Mouse (Mus musculus) hindbrain, embryonic 14.5 days (tissue): Measurements from ENCODE around the gene Sgpp2. TPM values are rescaled to one million over a fixed set of nuclear protein-coding genes. Genes with fewer than 3 reads are reported as not detected.
A peak's percentile ranks its signal among the peaks of the same experiment; 100 is the strongest.

ENCODE experiments used
- ATAC-seq: fragments of 200-750 bp; cut with Nextera tagmentation; 2 replicates; pipeline ENCODE4 v1.8.0; 2017; ENCODE audit warnings: moderate number of reproducible peaks, mild to moderate bottlenecking, moderate TSS enrichment, moderate library complexity; ENCODE audit not compliant: low FRiP score
- DNase-seq: peaks from one replicate; pipeline ENCODE4 v3.0.0-alpha.2; 2015; ENCODE audit warnings: low spot score
- H3K27ac ChIP-seq: fragments of 300-500 bp; sonication (generic); 2 replicates; pipeline ENCODE4 v1.5.1; 2014; ENCODE audit warnings: mild to moderate bottlenecking, moderate library complexity
- H3K27me3 ChIP-seq: fragments of 300-500 bp; sonication (generic); 2 replicates; pipeline ENCODE4 v1.6.1; 2014; ENCODE audit warnings: mild to moderate bottlenecking, low read length, mixed read lengths; ENCODE audit not compliant: control insufficient read depth, insufficient read depth
- H3K36me3 ChIP-seq: fragments of 300-500 bp; sonication (generic); replicated peaks from 2 replicates; pipeline ENCODE4 v1.6.1; 2014; ENCODE audit not compliant: control insufficient read depth, insufficient read depth
- H3K4me1 ChIP-seq: fragments of 300-500 bp; sonication (generic); replicated peaks from 2 replicates; pipeline ENCODE4 v1.6.1; 2014; ENCODE audit warnings: antibody characterized with exemption, low read length, mixed read lengths; ENCODE audit not compliant: control insufficient read depth, insufficient read depth
- H3K4me2 ChIP-seq: fragments of 300-500 bp; sonication (generic); replicated peaks from 2 replicates; pipeline ENCODE4 v1.6.1; 2014; ENCODE audit warnings: mild to moderate bottlenecking, moderate library complexity
- H3K4me3 ChIP-seq: fragments of 300-500 bp; sonication (generic); replicated peaks from 2 replicates; pipeline ENCODE4 v1.5.1; 2014; ENCODE audit warnings: mild to moderate bottlenecking, low read length
- H3K9ac ChIP-seq: fragments of 300-500 bp; sonication (generic); 2 replicates; pipeline ENCODE4 v1.6.1; 2014
- H3K9me3 ChIP-seq: fragments of 300-500 bp; sonication (generic); 2 replicates; pipeline ENCODE4 v1.6.1; 2016; ENCODE audit warnings: low read length; ENCODE audit not compliant: control insufficient read depth
- WGBS: fragments of 180-500 bp; shearing (Covaris S2); extraction: QIAGEN DNeasy Blood & Tissue Kit; methylation state at CpG from one replicate; pipeline ENCODE4 v1.1.7; 2014; 5-methylcytosine and 5-hydroxymethylcytosine counted together
- polyA plus RNA-seq: library from polyadenylated mRNA; unstranded; fragments of >200 nt; fragmentation: Nextera tagmentation; extraction: Ambion mirVana; gene quantifications from 2 replicates; pipeline ENCODE4 v1.2.1, GENCODE M21; 2014

Sgpp2 gene
- polyA plus RNA-seq, 1 experiment from 2014 or later: 1.9 TPM

- Histone ChIP-seq H3K9ac (no peak overlapping the region), H3K4me3 (no peak overlapping the region), H3K4me1 (no peaks in the 10 kb centered on the region), H3K4me2 (no peak overlapping the region), H3K27me3 (no peaks in the 10 kb centered on the region), H3K27ac (no peak overlapping the region), H3K36me3 (no peaks in the 10 kb centered on the region), H3K9me3 (no peaks in the 10 kb centered on the region)
- ATAC-seq (no peak), DNase-seq (no peak)
- WGBS: 91% methylated on average over 4 of the region's 4 CpGs
Observed at GRCm38 (mm10) chr1:78328646-78329045, 18.5 kb downstream of the Sgpp2 start.

- Histone ChIP-seq H3K36me3 (no peaks in the 10 kb centered on the region), H3K4me2 (no peak overlapping the region), H3K4me1 (no peaks in the 10 kb centered on the region), H3K9me3 (no peaks in the 10 kb centered on the region), H3K4me3 (no peak overlapping the region), H3K27ac (no peak overlapping the region), H3K27me3 (no peaks in the 10 kb centered on the region), H3K9ac (no peak overlapping the region)
- DNase-seq (no peak), ATAC-seq (no peak)
- WGBS: 94% methylated on average over 1 of the region's 1 CpGs
Observed at GRCm38 (mm10) chr1:78329861-78330260, 19.7 kb downstream of the Sgpp2 start.

GRCm38 (mm10) chr1:78330620-78331158, 20.5 kb downstream of the Sgpp2 start:
- Histone ChIP-seq H3K4me2 (no peak overlapping the region), H3K4me1 (no peaks in the 10 kb centered on the region), H3K27ac (no peak overlapping the region), H3K4me3 (no peak overlapping the region), H3K9ac (no peak overlapping the region), H3K27me3 (no peaks in the 10 kb centered on the region), H3K36me3 (no peaks in the 10 kb centered on the region), H3K9me3 (no peaks in the 10 kb centered on the region)
- ATAC-seq (no peak), DNase-seq (no peak)
- 90% methylated on average over 5 of the region's 5 CpGs for WGBS

GRCm38 (mm10) chr1:78337726-78338125, 27.6 kb downstream of the Sgpp2 start:
- H3K4me2 ChIP-seq: no peak overlapping the region
- no peak overlapping the region for H3K4me3 ChIP-seq
- H3K27me3 ChIP-seq: no peaks in the 10 kb centered on the region
- H3K27ac ChIP-seq: no peak overlapping the region
- no peak overlapping the region for H3K9ac ChIP-seq
- DNase-seq (no peak), ATAC-seq (no peak)
- H3K9me3 ChIP-seq: no peaks in the 10 kb centered on the region
- no peaks in the 10 kb centered on the region for H3K4me1 ChIP-seq
- WGBS: 80% methylated on average over 7 of the region's 7 CpGs
- H3K36me3 ChIP-seq: no peaks in the 10 kb centered on the region

GRCm38 (mm10) chr1:78338212-78338611, 28.1 kb downstream of the Sgpp2 start:
- 52% methylated on average over 9 of the region's 9 CpGs for WGBS
- Histone ChIP-seq H3K4me1 (no peaks in the 10 kb centered on the region), H3K4me3 (no peak overlapping the region), H3K27me3 (no peaks in the 10 kb centered on the region), H3K4me2 (no peak overlapping the region), H3K36me3 (no peaks in the 10 kb centered on the region), H3K27ac (no peak overlapping the region), H3K9me3 (no peaks in the 10 kb centered on the region), H3K9ac (no peak overlapping the region)
- DNase-seq (peak; percentile 29), ATAC-seq (peak; percentile 70)

- H3K36me3 ChIP-seq: no peaks in the 10 kb centered on the region
- H3K4me1 ChIP-seq: no peaks in the 10 kb centered on the region
- H3K9ac ChIP-seq: no peak overlapping the region
- no peak overlapping the region for H3K4me3 ChIP-seq
- no peak for ATAC-seq
- H3K9me3 ChIP-seq: no peaks in the 10 kb centered on the region
- DNase-seq: no peak
- no peak overlapping the region for H3K27ac ChIP-seq
- H3K27me3 ChIP-seq: no peaks in the 10 kb centered on the region
- no peak overlapping the region for H3K4me2 ChIP-seq
- 73% methylated on average over 5 of the region's 5 CpGs for WGBS
Observed at GRCm38 (mm10) chr1:78339941-78340340, 29.8 kb downstream of the Sgpp2 start.

- H3K4me2 ChIP-seq: no peak overlapping the region
- H3K27me3 ChIP-seq: no peaks in the 10 kb centered on the region
- H3K9ac ChIP-seq: no peak overlapping the region
- no peaks in the 10 kb centered on the region for H3K36me3 ChIP-seq
- DNase-seq (no peak), ATAC-seq (no peak)
- H3K9me3 ChIP-seq: no peaks in the 10 kb centered on the region
- H3K27ac ChIP-seq: no peak overlapping the region
- WGBS: 68% methylated on average over 5 of the region's 5 CpGs
- H3K4me1 ChIP-seq: no peaks in the 10 kb centered on the region
- H3K4me3 ChIP-seq: no peak overlapping the region
Observed at GRCm38 (mm10) chr1:78340584-78340983, 30.4 kb downstream of the Sgpp2 start.

GRCm38 (mm10) chr1:78347317-78347806, 37.2 kb downstream of the Sgpp2 start:
- H3K4me1 ChIP-seq: no peaks in the 10 kb centered on the region
- H3K27me3 ChIP-seq: no peaks in the 10 kb centered on the region
- no peak overlapping the region for H3K9ac ChIP-seq
- no peak overlapping the region for H3K4me2 ChIP-seq
- no peak overlapping the region for H3K27ac ChIP-seq
- no peaks in the 10 kb centered on the region for H3K36me3 ChIP-seq
- ATAC-seq: no peak
- WGBS: 94% methylated on average over 12 of the region's 12 CpGs
- H3K9me3 ChIP-seq: no peaks in the 10 kb centered on the region
- no peak overlapping the region for H3K4me3 ChIP-seq
- no peak for DNase-seq

GRCm38 (mm10) chr1:78349219-78349618, 39.1 kb downstream of the Sgpp2 start:
- 79% methylated on average over 1 of the region's 1 CpGs for WGBS
- Histone ChIP-seq H3K27ac (no peak overlapping the region), H3K27me3 (no peaks in the 10 kb centered on the region), H3K9me3 (no peaks in the 10 kb centered on the region), H3K36me3 (no peaks in the 10 kb centered on the region), H3K4me3 (no peak overlapping the region), H3K4me1 (no peaks in the 10 kb centered on the region), H3K9ac (no peak overlapping the region), H3K4me2 (no peak overlapping the region)
- DNase-seq (no peak), ATAC-seq (no peak)

GRCm38 (mm10) chr1:78353254-78353653, 43.1 kb downstream of the Sgpp2 start:
- H3K36me3 ChIP-seq: no peaks in the 10 kb centered on the region
- ATAC-seq: no peak
- H3K27me3 ChIP-seq: no peaks in the 10 kb centered on the region
- no peak overlapping the region for H3K4me2 ChIP-seq
- H3K9ac ChIP-seq: no peak overlapping the region
- no peak overlapping the region for H3K27ac ChIP-seq
- H3K4me1 ChIP-seq: no peaks in the 10 kb centered on the region
- no peaks in the 10 kb centered on the region for H3K9me3 ChIP-seq
- WGBS: 89% methylated on average over 1 of the region's 1 CpGs
- no peak for DNase-seq
- no peak overlapping the region for H3K4me3 ChIP-seq
